Mouse (Mus musculus): Measurements from ENCODE around the gene Serpinb9. TPM values are rescaled to one million over a fixed set of nuclear protein-coding genes. Genes with fewer than 3 reads are reported as not detected.
"Not testable (repeated sequence)": the region's sequence is repeated elsewhere in the genome, so short reads cannot be mapped to it uniquely, and the experiment has no call there.

Serpinb9 gene
- polyA plus RNA-seq, 1 experiment from 2014 or later, result 1.8 TPM

DNA sequence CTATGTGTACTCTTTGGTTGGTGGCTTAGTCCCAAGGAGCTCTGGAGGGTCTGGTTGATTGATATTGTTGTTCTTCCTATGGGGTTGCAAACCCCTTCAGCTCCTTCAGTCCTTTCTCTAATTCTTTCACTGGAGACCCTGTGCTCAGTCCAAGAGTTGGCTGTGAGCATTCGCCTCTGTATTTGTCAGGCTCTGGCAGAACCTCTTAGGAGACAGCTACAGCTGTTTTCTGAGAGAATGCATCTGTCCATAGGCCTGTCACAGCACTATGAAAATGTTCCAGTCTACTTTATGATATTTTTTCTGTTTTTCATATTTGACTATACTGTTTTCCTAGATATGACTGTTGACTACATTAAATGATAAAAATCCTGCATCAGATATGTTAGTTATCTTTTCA lies 9.3 kb downstream of the Serpinb9 start:
- Histone ChIP-seq H3K4me3 (replicated peaks; ENCODE audit: low read depth, low read length) (no peak overlapping the region), H3K9ac (replicated peaks; ENCODE audit: low read length) (no peak overlapping the region), H3K36me3 (ENCODE audit: control insufficient read depth, insufficient read depth, low read length) (no peaks in the 10 kb centered on the region), H3K27ac (replicated peaks; ENCODE audit: low read depth, low read length) (no peak overlapping the region), H3K4me1 (ENCODE audit: control insufficient read depth, insufficient read depth, low read length) (no peaks in the 10 kb centered on the region), H3K9me3 (ENCODE audit: control insufficient read depth, low read length) (no peaks in the 10 kb centered on the region), H3K27me3 (ENCODE audit: control insufficient read depth, insufficient read depth, low read length) (no peaks in the 10 kb centered on the region), H3K4me2 (ENCODE audit: low read length) (no peak overlapping the region)
- ATAC-seq (ENCODE audit: low FRiP score, low TSS enrichment), result no peak
- no peak for DNase-seq
- 95% methylated on average over 1 of the region's 1 CpGs for WGBS

DNA sequence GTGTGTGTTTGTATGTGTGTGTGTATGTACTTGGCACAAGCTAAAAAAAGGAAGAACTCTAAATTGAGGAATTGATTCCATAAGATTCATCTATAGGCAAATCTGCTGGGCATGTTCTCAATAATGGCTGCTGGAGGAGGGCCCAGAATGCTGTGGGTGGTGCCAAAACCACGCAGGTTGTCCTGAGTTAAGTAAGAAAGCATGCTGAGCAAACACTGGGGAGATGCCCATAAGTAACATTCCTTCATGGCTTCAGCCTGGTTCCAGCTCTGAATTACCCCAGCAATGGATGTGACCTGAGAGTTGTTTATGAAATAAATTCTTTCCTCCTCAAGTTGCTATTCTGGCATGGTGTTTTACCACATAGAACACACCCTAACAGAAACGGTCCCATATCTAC lies 10.2 kb downstream of the Serpinb9 start:
- Histone ChIP-seq H3K27me3 (ENCODE audit: control insufficient read depth, insufficient read depth, low read length) (no peaks in the 10 kb centered on the region), H3K4me2 (ENCODE audit: low read length) (no peak overlapping the region), H3K9ac (replicated peaks; ENCODE audit: low read length) (no peak overlapping the region), H3K27ac (replicated peaks; ENCODE audit: low read depth, low read length) (no peak overlapping the region), H3K4me3 (replicated peaks; ENCODE audit: low read depth, low read length) (no peak overlapping the region), H3K9me3 (ENCODE audit: control insufficient read depth, low read length) (no peaks in the 10 kb centered on the region), H3K36me3 (ENCODE audit: control insufficient read depth, insufficient read depth, low read length) (no peaks in the 10 kb centered on the region), H3K4me1 (ENCODE audit: control insufficient read depth, insufficient read depth, low read length) (no peaks in the 10 kb centered on the region)
- 70% methylated on average over 2 of the region's 2 CpGs for WGBS
- DNase-seq (no peak), ATAC-seq (ENCODE audit: low FRiP score, low TSS enrichment) (no peak)

- WGBS, result 94% methylated on average over 1 of the region's 1 CpGs
- ATAC-seq (ENCODE audit: low FRiP score, low TSS enrichment) (no peak), DNase-seq (no peak)
- H3K27me3 ChIP-seq (ENCODE audit: control insufficient read depth, insufficient read depth, low read length), result no peaks in the 10 kb centered on the region
- H3K9me3 ChIP-seq (ENCODE audit: control insufficient read depth, low read length), result no peaks in the 10 kb centered on the region
- no peaks in the 10 kb centered on the region for H3K4me1 ChIP-seq (ENCODE audit: control insufficient read depth, insufficient read depth, low read length)
- H3K36me3 ChIP-seq (ENCODE audit: control insufficient read depth, insufficient read depth, low read length), result no peaks in the 10 kb centered on the region
- H3K4me3 ChIP-seq (replicated peaks; ENCODE audit: low read depth, low read length), result no peak overlapping the region
- H3K4me2 ChIP-seq (ENCODE audit: low read length), result no peak overlapping the region
- no peak overlapping the region for H3K9ac ChIP-seq (replicated peaks; ENCODE audit: low read length)
- no peak overlapping the region for H3K27ac ChIP-seq (replicated peaks; ENCODE audit: low read depth, low read length)
These were observed 19.3 kb downstream of the Serpinb9 start for GRCm38 (mm10) chr13:33022371-33022770.

DNA sequence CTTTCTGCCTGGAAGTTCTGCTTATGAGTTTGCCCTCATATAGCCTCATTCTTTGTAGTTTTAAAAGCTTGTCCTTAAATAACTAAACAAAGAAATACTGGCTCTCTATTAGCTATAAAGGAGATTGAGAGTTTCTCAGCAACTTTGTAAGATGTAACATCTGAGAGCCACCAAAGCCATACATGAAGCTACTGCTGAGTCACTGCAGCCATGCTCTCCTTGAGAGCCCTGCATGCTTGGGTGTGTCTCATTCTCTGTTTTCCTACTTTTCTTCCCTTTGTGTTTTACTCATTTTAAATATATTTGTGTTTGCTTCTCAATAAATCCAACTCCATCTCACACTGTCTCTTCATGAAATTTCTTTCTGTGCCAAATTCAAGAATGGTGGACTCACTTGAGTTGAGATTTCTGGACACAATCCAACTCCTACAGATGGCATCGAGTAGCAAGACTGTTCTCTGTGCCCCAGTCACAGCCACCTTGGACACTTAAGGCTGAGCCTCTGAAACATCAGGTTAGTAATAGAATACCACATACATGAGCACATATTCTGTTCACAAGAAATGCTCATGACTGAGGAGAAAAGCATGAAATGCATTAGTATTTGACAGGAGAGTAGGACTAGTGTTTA lies 23.5 kb downstream of the Serpinb9 start:
- no peaks in the 10 kb centered on the region for H3K36me3 ChIP-seq (ENCODE audit: control insufficient read depth, insufficient read depth, low read length)
- H3K4me1 ChIP-seq (ENCODE audit: control insufficient read depth, insufficient read depth, low read length), result no peaks in the 10 kb centered on the region
- H3K9me3 ChIP-seq (ENCODE audit: control insufficient read depth, low read length), result no peaks in the 10 kb centered on the region
- H3K4me3 ChIP-seq (replicated peaks; ENCODE audit: low read depth, low read length), result no peak overlapping the region
- no peak overlapping the region for H3K9ac ChIP-seq (replicated peaks; ENCODE audit: low read length)
- 79% methylated on average over 1 of the region's 1 CpGs for WGBS
- ATAC-seq (ENCODE audit: low FRiP score, low TSS enrichment), result no peak
- no peak for DNase-seq
- no peaks in the 10 kb centered on the region for H3K27me3 ChIP-seq (ENCODE audit: control insufficient read depth, insufficient read depth, low read length)
- no peak overlapping the region for H3K27ac ChIP-seq (replicated peaks; ENCODE audit: low read depth, low read length)
- no peak overlapping the region for H3K4me2 ChIP-seq (ENCODE audit: low read length)

- 79% methylated on average over 2 of the region's 2 CpGs for WGBS
- Histone ChIP-seq H3K9ac (replicated peaks; ENCODE audit: low read length) (no peak within 1 kb of the TSS), H3K27ac (replicated peaks; ENCODE audit: low read depth, low read length) (no peak within 1 kb of the TSS), H3K9me3 (ENCODE audit: control insufficient read depth, low read length) (no peaks in the 10 kb centered on the region), H3K4me3 (replicated peaks; ENCODE audit: low read depth, low read length) (no peak within 1 kb of the TSS), H3K4me2 (ENCODE audit: low read length) (no peak within 1 kb of the TSS), H3K27me3 (ENCODE audit: control insufficient read depth, insufficient read depth, low read length) (no peaks in the 10 kb centered on the region), H3K4me1 (ENCODE audit: control insufficient read depth, insufficient read depth, low read length) (no peaks in the 10 kb centered on the region), H3K36me3 (ENCODE audit: control insufficient read depth, insufficient read depth, low read length) (no peaks in the 10 kb centered on the region)
- no peak for ATAC-seq (ENCODE audit: low FRiP score, low TSS enrichment)
- DNase-seq, result no peak
These were observed 24.2 kb downstream of the Serpinb9 start, which contains the start of gene Serpinb9b for GRCm38 (mm10) chr13:33027244-33027643. Serpinb9b (plus strand) TSS chr13:33027416.

DNA sequence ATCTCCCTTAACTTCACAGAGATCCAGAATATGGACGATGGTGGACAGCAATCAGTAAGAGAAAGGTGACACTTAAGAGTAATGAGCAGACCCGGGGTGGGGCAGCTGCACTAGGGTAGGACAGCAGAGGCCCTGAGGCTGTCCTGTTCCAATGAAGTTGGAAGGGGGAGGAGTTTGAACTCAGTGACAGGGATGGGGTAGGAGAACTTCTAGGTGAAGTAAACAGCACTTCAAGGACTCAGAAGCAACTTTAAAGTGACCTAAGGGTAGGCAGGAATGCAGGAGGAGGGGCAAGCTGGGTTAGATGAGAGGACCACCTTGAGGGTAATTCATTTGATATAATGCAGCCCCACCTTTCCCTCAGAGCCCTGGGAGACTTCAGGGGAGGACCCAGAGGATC lies 25.1 kb downstream of the Serpinb9 start:
- no peaks in the 10 kb centered on the region for H3K36me3 ChIP-seq (ENCODE audit: control insufficient read depth, insufficient read depth, low read length)
- H3K4me1 ChIP-seq (ENCODE audit: control insufficient read depth, insufficient read depth, low read length), result no peaks in the 10 kb centered on the region
- ATAC-seq (ENCODE audit: low FRiP score, low TSS enrichment) (no peak), DNase-seq (no peak)
- H3K9ac ChIP-seq (replicated peaks; ENCODE audit: low read length), result no peak overlapping the region
- H3K4me2 ChIP-seq (ENCODE audit: low read length), result no peak overlapping the region
- H3K4me3 ChIP-seq (replicated peaks; ENCODE audit: low read depth, low read length), result no peak overlapping the region
- H3K27me3 ChIP-seq (ENCODE audit: control insufficient read depth, insufficient read depth, low read length), result no peaks in the 10 kb centered on the region
- H3K9me3 ChIP-seq (ENCODE audit: control insufficient read depth, low read length), result no peaks in the 10 kb centered on the region
- no peak overlapping the region for H3K27ac ChIP-seq (replicated peaks; ENCODE audit: low read depth, low read length)
- 76% methylated on average over 2 of the region's 2 CpGs for WGBS

DNA sequence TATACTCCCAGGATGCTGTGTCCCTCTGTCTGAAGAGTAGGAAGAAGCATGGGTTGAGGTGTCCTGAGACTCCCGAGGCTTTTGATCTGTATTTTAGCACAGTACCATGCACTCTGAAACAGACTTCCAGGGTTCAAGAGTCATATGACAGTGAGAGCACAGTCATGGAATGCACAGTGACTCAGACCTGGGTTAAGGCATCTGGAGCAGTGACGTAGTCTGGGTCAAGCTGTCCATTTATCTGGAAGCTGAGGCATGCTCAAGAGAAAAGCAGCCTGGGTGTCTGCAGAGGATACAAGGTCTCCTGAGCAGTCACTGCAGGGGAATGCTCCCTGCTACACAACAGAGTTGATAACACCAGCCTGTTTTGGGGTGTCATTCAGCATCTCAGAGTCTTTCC lies 25.5 kb downstream of the Serpinb9 start:
- H3K4me2 ChIP-seq (ENCODE audit: low read length), result no peak overlapping the region
- no peaks in the 10 kb centered on the region for H3K27me3 ChIP-seq (ENCODE audit: control insufficient read depth, insufficient read depth, low read length)
- no peaks in the 10 kb centered on the region for H3K9me3 ChIP-seq (ENCODE audit: control insufficient read depth, low read length)
- H3K4me3 ChIP-seq (replicated peaks; ENCODE audit: low read depth, low read length), result no peak overlapping the region
- H3K9ac ChIP-seq (replicated peaks; ENCODE audit: low read length), result no peak overlapping the region
- DNase-seq, result no peak
- WGBS, result 87% methylated on average over 2 of the region's 2 CpGs
- H3K4me1 ChIP-seq (ENCODE audit: control insufficient read depth, insufficient read depth, low read length), result no peaks in the 10 kb centered on the region
- ATAC-seq (ENCODE audit: low FRiP score, low TSS enrichment), result no peak
- H3K36me3 ChIP-seq (ENCODE audit: control insufficient read depth, insufficient read depth, low read length), result no peaks in the 10 kb centered on the region
- no peak overlapping the region for H3K27ac ChIP-seq (replicated peaks; ENCODE audit: low read depth, low read length)

DNA sequence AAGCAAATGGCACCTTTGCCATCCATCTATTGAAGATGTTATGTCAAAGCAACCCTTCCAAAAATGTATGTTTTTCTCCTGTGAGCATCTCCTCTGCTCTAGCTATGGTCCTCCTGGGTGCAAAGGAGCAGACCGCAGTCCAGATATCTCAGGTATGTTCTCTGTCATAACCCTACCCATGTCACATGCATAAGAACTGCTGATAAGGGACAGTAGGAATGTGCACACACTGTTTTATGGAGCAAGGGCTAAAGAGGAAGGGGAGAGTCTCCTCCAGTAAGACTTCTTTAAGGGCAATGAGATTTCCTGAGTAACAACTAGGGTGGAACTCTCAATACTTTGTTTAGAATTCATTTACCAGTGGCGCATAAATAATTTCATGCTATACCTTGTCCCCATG lies 26.4 kb downstream of the Serpinb9 start:
- ATAC-seq (ENCODE audit: low FRiP score, low TSS enrichment); H3K9ac ChIP-seq (replicated peaks; ENCODE audit: low read length); H3K9me3 ChIP-seq (ENCODE audit: control insufficient read depth, low read length); DNase-seq; H3K27ac ChIP-seq (replicated peaks; ENCODE audit: low read depth, low read length); H3K27me3 ChIP-seq (ENCODE audit: control insufficient read depth, insufficient read depth, low read length); H3K4me3 ChIP-seq (replicated peaks; ENCODE audit: low read depth, low read length); H3K4me2 ChIP-seq (ENCODE audit: low read length); H3K4me1 ChIP-seq (ENCODE audit: control insufficient read depth, insufficient read depth, low read length); H3K36me3 ChIP-seq (ENCODE audit: control insufficient read depth, insufficient read depth, low read length): not testable (repeated sequence)
- WGBS, result 97% methylated on average over 2 of the region's 2 CpGs

DNA sequence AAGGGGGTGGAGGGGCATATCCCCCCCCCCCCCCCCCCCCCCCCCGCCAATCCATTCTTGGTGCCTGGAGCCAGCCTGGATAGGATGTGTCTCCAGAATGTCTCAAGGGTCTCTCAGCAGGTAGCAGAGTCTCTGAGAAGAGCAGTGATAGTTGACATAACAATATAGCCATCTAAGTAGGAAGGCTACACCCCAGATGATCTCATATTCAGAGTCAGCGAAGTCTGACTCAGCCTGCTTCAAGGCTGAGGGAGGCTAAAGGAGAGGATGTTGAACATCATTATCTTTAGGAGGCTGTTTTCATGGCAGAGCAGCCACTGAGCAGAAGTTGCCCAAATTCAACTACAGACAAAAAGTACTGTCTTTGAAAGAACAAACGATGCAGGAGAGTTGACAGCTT lies 27.2 kb downstream of the Serpinb9 start:
- WGBS, result 79% methylated on average over 2 of the region's 3 CpGs
- Histone ChIP-seq H3K9me3 (ENCODE audit: control insufficient read depth, low read length) (no peaks in the 10 kb centered on the region), H3K4me1 (ENCODE audit: control insufficient read depth, insufficient read depth, low read length) (no peaks in the 10 kb centered on the region), H3K4me3 (replicated peaks; ENCODE audit: low read depth, low read length) (no peak overlapping the region), H3K27me3 (ENCODE audit: control insufficient read depth, insufficient read depth, low read length) (no peaks in the 10 kb centered on the region), H3K27ac (replicated peaks; ENCODE audit: low read depth, low read length) (no peak overlapping the region), H3K36me3 (ENCODE audit: control insufficient read depth, insufficient read depth, low read length) (no peaks in the 10 kb centered on the region), H3K9ac (replicated peaks; ENCODE audit: low read length) (no peak overlapping the region), H3K4me2 (ENCODE audit: low read length) (no peak overlapping the region)
- no peak for DNase-seq
- ATAC-seq (ENCODE audit: low FRiP score, low TSS enrichment), result no peak

All from midbrain, embryonic 14.5 days (tissue).